Mouse (Mus musculus) hematopoietic stem cell, adult 5-6 weeks (primary cell): ENCODE measurements around the gene Spon1. TPM values are rescaled to one million over a fixed set of nuclear protein-coding genes. Genes with fewer than 3 reads are reported as not detected.

Source experiments
- ATAC-seq, 2 experiments: fragments of 125-278 bp in 1 of 2; replicated peaks in 1 of 2; 2 replicates each; pipeline ENCODE4 v1.8.0; 2016 to 2017; ENCODE audit warnings: inconsistent platforms in 2 of 2, mild to moderate bottlenecking in 2 of 2, moderate number of reproducible peaks in 2 of 2, low read depth in 1 of 2, moderate TSS enrichment in 1 of 2; ENCODE audit not compliant: low FRiP score in 2 of 2, poor library complexity in 2 of 2, severe bottlenecking in 2 of 2, insufficient read depth in 1 of 2, low TSS enrichment in 1 of 2
- total RNA-seq: library from RNA; stranded (forward); fragments of 172-1452, 232-1000 nt; gene quantifications from 2 replicates; pipeline ENCODE4 v1.2.3, GENCODE M21; 2017

Gene Spon1
- total RNA-seq, 1 experiment from 2014 or later: not detected

DNA sequence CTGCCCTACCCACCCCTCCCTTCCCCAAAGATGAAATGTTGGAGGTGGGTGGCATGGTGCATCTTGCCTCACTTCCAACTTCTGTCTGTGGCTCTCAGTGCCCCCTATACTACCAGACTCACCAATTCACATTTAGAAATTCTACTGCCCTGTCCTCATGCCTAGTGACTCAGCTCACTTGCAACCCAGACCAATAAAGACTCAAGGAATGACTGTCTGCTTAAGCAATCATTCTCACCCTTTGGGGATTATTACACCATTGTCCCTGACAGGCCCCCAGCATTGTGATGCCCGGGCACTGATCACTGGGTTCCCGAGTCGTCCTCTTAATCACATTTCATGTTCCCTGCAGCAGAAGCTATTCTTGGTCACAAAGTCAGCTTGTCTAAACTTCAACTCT is 57.2 kb downstream of the Spon1 start:
- no peak for ATAC-seq

DNA sequence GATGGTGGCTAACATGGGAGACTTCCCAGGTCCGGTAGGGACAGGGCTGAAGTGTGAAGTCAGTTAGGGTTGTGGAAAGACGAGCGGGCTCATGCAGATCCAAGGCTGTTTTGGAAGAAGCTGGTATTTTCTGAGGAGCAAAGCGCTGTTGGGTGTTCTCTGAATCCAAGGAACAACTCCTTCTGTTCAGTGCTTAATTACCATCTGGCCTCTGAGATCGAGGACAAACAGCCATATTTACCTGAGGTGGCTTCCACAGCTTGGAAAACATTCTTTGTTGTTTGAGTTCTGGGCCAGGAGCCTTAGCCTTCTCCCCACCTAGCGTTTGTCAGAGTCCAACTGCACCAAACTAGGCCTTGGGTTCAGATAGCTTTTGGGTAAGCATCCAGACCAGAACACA is 58.9 kb downstream of the Spon1 start:
- no peak for ATAC-seq

DNA sequence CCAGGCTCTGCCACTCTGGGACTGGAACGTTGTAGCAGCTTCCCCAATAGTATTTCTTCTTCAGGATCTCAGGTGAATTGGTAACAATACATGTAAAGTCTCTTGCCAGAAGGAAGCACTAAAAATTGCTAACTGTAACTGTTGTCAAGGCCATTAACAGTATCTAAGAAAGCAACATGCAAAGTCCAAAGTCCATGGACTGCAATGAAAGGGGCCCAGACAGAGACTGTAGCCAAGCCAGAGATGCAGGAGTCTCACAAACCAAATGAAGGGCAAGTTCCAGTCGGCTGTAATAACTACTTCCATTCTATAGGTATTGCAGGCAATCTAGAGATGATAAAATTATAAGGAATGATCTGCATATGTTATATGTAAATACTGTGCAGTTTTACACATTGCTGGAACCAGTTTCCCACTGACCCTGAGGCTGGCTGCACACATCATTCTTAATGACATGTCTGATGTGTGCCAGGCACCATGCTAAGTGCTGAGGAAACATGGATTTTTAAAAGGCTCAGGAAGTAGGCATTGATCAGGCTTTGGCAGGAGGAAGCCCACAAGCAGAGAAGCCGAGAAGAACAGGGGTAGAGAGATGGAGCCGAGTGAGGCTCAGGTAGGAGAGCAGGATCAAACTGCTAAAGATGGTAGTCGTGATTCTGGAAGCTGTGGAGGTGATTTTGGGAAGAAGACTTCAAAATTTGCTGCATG is 59.9 kb downstream of the Spon1 start:
- no peak for ATAC-seq

DNA sequence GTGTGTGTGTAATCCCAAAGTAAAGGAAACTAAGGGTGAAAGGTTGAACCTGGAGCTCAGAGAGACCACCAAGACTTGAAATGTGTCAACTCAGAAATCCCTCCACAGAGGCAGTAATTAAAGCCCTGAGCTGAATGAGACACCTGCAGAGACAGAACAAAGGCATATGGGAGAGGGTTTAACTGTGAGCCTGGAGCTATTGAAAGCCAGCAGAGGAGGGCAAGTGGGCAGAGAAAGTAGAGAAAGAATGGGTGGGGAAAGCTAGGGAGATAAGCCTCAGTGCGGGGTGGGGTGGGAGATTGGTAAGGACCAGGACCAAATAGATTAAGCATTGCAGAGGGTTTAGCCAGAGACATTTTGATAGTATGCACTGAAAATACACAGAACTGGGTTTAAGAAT is 60.7 kb downstream of the Spon1 start:
- ATAC-seq: no peak

DNA sequence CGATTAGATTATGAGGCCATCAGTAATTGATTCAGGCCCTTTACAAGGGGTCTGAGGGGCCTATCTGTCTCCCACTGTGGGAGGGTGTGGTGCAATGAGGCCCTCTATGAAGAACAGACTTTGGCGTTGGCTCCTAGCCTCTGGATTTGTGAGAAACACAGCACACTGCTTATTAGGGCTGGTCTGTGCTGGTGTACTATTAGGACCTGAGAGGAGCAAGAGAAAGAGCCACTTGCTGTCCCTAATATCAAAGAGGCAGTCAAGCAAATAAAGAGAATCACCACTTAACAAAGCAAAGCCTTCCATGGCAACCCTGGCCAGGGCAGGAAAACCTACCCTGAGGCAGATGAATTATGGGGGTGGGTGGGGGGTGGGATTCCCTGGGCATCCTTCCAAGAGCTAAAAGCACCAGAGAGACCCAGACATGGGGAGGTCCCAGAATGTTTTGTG is 62.3 kb downstream of the Spon1 start:
- ATAC-seq: no peak

DNA sequence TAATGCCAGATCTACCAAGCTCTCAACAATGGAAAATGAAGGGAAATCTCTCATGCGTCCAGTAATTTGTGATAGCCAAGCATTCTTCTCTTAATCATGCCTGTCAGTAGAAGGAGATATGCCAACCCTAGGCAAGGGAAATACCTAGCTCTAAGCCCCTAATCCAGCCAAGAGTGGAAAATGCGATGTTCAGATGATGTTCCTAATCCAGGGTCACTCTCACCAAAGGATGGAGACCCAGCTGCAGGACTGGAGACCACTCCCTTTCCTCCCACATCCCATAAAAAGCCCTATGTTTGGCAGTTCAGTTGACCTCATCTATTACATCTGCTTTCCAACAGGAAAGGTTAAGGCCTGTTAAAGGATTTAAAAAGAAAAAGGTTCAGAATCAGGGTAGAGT is 62.8 kb downstream of the Spon1 start:
- no peak for ATAC-seq

DNA sequence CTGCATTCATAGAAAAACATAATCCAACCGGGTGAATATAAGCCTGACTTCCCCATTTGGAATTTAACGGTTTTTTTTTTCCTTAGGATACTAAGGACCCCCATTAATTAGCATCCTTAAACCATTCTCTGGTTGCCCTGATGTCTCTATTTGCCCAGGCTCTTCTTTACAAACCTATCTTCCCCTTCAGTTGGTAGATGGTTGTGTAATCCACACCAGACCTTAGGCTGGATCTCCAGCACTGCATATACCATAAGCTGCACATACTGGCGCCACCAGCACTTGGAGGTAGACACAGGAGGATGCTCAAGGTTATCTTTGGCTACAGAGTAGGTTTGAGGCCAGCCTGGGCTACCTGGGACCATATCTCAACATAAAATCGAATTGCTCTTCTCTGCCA is 71.4 kb downstream of the Spon1 start:
- ATAC-seq: no peak

DNA sequence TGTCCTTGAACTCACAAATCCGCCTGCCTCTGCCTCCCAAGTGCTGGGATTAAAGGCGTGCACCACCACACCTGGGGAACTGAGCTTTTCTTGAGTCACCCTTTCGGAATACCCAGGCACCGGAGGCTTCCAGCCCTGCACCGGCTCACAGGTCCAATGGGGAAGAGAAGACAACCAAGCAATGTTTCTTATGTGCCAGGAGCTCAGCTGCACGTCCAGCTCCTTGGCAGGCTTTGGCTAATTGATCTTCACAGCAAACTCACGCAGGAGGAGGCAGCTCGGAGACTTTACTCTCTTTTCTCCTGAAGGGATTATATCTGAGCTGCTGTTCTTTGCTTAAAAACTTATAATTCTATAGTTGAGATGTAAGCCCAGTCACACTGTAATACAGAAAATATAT is 73.6 kb downstream of the Spon1 start:
- no peak for ATAC-seq

DNA sequence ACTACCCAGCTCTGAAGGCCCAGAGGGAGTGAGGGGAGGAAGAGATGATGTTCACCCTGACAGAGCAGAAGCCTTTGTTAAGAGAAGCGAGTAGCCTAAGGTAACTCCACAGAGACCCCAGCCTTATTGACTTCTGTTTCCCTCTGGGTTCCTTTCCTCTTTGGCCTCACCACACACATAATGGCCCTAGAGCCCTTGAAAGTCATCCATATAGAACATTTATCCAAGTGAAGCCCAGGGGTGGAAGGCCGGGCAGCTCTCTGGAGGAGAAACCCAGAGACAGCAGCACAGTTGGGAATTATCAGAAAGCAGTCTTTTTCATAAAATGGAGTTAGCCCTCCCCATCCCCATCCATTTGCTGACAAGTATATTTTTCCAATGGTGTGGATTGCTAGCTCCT is 75.7 kb downstream of the Spon1 start:
- no peak for ATAC-seq

DNA sequence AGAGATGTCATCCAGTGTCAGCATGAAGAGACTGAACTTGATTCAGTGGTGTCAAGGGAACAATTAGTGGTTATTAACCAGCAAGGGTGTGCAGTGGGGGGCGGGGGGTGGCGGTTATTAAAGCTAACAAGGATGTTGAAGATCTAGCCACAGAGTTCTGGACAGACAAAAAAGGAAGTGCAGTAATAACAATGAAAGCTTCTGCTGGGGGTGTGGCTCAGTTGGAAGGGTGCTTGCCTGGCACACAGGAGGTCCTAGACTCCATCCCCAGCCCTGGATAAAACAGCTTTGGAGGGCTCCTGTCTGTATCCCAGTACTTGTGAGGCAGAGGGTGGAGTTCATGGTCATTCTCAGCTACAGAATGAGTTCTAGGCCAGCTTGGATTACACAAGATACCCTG is 77.4 kb downstream of the Spon1 start:
- ATAC-seq: peak; percentile 27 to 50; a peak in 2 of 4 replicates

DNA sequence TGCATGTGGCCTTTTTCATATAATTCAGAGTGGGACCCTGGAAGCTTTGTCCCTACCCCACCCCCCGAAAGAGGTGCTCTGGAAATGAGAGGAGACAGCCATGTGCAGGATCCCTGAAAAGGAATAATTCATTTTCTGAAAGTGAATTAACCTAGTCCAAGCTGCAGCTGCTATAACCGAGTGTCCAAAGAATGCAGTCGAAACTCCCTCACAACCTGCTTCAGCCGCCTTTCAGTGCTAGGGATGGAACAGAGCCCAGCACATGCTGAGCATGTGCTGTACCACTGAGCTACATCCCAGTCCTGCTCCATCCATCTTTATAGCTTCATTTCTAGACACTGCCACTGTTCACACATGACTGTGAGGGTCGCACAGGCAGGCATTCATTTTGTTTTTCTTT is 79.4 kb downstream of the Spon1 start:
- no peak for ATAC-seq

DNA sequence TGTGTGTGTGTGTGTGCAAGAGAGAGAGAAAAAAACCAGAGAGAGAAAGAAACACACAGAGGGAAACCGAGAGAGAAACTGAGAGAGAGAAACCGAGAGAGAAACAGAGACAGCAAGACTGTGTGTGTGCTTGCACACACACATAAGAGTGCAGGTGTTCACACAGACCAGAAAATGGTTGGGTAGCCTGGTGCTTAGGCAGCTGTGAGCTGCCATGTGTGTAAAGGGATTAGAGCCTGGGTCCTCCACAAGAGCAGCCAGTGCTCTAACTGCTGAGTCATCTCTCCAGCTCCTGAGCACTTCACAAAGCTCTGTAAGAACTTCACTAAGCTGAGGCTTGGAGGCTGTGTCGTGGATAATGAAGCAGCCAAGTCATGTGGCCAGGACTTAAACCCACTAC is 80.8 kb downstream of the Spon1 start:
- peak; percentile 47 to 63; a peak in 2 of 4 replicates for ATAC-seq

DNA sequence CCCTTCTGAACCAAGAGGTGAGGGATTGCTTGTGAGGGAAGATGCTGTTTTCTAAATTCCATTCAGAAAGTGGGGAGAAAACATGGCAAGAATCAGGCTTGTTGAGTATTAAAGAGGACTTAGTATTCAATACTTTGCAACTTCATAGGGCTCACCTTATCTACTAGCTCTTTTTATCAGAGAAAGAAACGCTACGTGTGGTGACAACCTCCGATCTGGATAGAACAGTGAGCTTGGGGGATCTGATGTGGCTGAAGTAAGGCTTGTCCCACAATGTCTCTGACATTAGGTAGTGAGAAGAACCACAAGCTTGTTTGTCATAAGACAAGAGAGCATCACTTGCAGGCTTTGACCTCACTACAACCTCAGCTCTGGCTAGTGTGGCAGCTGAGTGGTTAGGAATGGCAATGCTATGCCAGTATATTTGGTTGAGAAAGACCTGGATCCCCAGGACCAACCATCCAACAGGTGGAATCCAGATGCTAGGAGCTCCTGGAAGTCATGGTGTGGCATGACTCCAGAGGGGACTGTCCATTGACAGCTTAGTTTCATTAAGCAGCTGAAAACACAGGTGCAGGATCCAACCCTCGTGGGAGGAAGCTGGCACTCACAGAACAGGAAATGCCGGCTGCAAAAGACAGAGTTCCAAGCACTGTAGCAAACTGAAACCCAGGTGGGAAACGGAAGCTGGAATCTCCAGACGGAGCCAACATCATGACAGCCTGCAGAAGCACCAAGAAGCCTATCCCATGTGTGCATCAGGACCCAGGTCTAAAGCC is 81.4 kb downstream of the Spon1 start:
- ATAC-seq: no peak

DNA sequence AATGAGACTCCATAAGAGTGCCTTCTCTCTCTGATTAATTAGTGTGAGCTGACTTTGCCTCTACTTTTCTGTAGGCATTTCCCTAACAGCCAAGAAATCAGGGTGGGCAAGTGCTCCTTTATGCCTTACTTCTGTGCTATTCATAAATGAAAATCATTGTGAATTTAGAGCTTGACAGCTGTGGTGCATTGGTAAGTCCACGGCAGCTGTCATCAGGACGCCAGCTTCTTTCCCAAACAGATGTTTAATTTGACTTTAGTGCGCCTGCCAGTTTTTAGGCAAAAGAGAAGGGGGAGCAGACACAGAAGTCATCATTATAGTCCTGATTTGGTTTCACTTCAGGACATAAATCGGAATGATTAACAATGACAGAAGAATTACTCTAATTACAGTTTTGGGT is 84.6 kb downstream of the Spon1 start:
- no peak for ATAC-seq

DNA sequence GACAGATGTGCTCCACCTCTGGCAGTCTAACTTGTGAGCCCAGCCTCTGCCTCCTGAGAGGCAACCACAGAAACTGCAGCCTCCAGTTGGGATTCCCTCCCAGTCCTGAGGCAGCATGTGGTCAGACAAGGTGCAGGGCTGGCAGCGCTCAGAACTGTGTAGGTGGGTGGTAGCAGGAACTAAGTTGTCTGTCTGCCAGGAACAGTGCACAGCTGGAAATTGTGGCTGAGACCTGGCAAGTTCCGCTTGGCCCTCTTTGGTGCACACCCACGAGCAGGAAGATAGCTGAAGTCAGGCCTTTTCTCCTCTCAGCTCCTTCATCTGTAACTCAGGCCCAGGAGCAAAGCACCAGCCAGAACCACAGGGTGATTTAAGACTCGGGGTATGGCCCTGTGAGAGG is 89.6 kb downstream of the Spon1 start:
- ATAC-seq: peak; percentile 68 to 77

DNA sequence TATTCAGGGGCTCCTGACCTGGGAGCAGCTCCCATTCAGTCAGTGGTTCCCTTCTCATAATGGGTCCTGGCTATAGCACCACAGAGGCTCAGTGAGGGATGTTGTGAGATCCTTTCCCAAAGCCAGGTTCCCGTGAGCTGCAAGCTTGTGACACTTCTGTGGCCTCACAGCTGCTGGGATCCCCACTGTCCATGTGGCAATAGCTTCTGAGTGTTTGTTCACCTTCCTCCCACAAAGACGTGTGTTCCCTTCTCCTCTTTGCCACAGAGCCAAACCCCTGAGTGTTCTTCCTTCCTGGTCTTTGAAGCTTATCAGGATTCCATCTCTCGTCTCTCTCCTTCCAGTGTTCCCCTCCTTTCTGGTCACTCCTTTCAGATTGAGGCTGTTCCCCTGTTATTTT is 90.3 kb downstream of the Spon1 start:
- peak; percentile 34 to 59; a peak in 3 of 4 replicates for ATAC-seq

DNA sequence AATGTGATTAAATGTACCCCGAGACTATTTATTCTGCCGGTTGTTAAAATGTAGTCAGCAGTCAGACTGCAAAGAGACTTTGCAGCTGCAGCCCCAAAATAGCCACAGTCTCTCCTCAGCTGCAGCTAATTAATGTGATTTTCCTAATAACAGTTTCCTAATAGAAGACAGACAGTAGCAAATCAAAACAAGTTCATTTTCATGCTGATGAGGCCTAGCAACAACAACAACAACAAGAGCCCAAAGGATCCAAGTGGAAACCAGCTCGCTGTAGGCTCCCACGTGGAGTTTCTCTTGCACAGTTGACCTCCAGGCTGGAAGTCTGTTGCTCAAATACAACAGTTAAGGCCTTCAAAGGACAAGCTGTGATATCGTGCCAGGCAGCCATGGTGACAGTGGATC is 93.7 kb downstream of the Spon1 start:
- no peak for ATAC-seq

DNA sequence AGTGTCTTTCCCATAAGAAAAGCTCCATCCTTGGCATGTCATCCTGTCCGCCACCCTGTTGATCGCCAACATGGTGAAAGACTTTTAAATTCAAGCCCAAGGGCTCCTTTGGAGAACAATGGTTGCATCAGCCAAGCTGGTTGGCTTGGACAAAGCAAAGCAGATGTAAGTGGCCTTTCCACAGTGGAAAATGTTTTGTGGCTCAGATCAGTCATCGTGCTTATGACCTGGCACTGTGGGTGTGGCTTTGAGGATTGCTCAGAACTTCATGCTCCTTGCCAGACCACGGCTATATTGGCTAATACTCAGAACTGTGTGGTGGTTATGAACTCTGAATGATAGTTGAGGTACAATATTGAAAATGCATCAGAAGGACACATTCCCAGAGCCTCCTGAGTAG is 96.2 kb downstream of the Spon1 start:
- ATAC-seq: peak in 1 of 2 experiments; percentile 39; a peak in 1 of 4 replicates

DNA sequence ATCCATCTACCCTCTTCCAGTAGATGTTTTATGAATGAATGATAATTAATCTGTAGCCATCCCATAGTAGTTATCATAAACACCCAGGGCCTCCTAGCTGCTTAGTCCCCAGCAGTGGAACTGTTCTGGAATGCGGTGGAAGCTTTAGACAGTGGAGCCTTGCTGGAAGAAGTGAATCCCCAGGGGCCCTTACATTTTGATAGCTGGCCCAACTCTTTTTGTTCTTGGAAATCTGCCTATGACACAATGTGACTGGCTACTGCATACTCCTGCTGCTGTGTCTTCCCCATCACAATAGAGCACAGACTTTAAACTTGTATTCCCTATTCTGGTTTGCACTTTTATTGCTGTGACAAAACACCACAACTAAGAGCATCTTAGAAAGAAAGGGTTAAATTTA is 107.0 kb downstream of the Spon1 start:
- no peak for ATAC-seq
